Mouse (Mus musculus): ENCODE results near the gene Cela1.

DNA sequence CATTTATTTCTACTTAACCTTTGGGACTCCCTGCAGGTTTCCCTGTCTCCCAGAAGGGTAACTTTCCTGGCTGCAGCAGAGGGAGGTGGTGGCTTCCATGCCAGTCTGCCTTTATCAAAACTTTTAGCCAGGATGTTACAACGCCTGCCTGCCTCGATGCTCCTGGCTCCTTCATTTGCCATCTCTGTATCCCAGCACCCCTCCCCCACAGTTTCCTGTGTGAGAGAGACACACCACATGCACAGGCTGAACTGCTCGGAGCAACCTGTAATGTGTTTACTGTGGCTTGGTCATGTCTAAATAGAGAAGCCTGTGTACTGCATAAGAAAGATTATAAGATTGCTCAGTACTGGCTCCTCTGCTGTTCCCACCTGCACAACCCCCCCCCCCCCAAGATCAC is 7.3 kb downstream of the Cela1 start:
- TF ChIP-seq TAL1 (IDR thresholded peaks at IDR 0.05; ENCODE audit: low read length) (no peak), GATA1 (IDR thresholded peaks at IDR 0.05; ENCODE audit: low read length) (no peak)
